Mouse (Mus musculus): ENCODE measurements around the gene Nadk2.

Gene Nadk2

DNA sequence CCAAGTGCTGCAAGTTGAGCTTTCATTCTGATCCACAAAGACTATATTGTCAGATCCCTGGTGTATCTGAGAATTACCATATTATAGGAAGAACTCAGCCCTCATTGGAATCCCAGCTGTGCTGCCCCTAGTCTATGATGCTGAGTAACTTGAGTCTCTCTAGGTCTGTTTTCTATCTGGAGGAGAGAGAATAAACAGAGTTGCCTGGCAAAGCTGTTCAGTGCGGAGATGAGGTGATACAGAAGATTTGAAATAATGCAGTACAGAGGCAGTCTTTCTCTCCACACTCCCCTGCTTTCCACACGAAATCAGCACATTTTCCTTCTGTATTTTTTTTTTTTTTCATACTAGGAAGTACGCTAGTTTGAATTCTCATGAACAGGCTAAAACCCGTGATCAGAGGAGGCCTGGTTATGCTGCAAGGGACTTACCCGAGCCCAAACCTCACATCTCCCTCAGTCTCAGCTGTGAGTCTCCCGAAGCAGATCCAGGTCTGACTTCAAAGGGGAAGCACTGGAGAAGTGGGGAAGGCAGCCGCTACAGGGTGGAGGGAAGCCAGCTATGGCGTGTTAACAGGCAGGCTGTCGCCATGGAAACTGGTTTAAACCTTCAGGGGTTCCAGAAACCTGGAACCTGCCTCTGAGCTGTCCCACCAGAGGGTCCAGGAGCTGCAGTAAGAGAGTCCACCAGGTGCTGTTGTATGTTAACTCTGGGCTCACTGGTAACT is 59.9 kb downstream of the Nadk2 start:
- no peak for DNase-seq (ENCODE audit: low read depth in 2 of 2, low spot score in 2 of 2)

DNA sequence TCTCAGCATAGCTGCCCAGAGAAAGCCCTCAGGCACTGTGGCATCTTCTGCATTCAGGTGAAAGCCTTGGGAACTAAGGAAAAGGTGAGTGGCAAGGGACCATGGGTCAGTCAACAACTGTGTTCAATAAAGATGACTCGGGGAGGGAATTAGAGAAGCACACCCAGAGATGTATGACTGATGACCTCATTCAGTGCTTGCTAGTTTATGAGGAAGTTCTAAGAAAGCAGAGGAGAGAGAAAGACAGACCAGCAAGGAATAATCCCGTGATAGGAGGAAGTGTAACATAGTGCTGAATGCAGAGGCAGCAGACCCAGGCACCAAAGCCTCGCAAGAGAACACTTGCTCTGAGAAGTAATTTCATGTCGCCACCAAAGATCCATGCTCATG is 60.4 kb downstream of the Nadk2 start:
- no peak for DNase-seq (ENCODE audit: low read depth in 2 of 2, low spot score in 2 of 2)

DNA sequence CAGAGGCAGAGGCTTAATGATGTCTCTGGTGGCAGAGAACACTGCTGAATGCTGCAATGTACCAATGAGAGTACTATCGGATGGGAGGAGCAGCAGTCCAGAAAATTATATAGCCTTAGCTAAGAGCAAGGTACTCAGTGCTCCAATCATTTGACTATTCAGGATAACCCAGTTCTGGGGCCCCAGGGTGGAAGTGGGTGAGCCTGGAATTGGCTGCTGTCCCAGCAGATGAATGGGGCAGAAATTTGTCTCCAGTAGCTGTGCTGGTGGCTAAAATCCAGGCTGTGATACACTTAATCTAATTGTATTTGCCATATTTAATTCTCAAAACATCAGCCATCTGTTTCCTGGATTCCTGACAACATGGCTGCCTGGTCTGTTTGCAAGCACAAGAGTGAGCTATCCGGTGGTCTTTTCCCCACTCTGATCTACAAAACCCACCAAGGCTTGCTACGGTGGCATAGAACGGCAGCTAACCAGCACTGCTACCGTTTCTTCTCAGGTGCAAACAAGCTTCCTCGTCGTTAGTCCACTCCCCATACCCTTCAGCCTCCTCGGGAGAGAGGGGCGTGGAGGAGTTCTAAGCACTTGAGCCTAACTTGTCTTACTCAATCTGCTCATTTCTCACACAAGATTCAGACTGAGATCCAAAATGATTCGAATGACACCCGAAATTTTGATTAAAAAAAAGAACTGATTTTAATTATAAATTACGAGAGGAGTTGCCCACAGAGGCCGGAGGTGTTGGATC is 61.8 kb downstream of the Nadk2 start:
- DNase-seq (ENCODE audit: low read depth in 2 of 2, low spot score in 2 of 2) = no peak

DNA sequence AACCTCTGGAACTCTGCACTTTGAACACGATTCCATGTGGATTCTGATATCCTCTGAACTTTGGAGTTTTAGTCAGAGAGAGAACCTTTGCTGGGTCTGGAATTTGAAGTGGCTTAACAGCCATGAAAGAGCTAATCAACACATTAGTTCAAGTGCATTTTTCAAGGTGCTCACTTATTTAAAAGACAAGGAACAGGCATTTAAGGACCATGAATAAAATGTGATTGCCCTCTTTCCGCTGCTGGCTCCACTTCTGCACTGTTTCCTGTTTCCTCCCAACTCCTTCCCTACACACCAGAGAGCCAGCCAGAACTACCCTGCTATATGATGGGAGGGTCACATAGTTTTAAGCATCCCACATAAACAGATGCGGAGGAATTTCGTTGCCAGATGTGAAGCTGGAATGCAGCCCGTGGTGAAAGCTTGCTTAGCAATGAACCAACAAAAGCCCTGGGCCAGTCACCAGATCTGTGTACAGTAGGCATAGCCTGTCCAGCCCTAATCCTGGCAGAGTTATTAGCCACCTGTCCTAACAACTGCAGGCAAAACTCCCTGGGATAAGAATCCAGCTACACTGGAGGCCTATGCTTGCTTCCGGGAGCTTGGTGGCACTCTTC is 63.9 kb downstream of the Nadk2 start:
- no peak for DNase-seq (ENCODE audit: low read depth in 2 of 2, low spot score in 2 of 2)

DNA sequence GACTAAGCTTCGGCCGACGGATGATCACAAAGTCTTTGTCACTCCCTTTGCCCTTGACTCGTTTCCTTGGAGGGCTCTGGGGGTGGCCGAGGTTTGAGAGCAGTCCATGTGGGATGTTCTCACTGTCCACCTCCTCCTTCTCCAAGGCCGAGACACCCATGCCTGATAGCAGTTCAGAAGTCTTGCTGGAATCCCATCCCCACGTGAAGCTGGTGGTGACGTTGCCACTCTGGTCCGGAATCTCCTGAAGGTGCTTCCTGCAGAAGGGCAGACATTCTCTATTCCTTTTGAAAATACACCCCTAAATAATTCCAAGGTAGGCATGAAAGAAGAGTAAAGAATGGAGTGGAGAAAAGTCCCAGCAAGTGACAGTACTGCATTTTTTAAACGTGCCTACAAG is 68.4 kb downstream of the Nadk2 start:
- no peak for DNase-seq (ENCODE audit: low read depth in 2 of 2, low spot score in 2 of 2)

DNA sequence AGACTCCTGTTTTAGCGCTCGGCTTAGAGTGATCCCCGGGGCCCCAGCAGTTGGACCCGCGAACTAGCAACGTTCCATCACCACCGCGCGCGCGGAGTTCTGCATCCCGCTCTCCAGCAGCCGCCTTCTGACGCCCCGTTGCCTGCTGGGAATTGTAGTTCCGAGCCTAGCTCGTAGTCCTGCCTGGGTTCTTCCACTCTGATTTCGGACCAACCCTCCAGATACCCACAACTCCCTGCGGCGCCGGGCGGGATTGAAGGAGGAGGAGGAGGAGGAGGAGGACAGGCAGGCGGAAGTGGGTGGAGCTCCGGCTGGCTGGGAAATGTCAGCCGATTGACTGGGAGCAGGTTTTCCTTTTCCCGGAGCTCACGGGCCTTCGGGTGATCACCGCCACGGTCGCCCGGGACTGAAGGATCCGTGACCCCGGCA is 69.2 kb downstream of the Nadk2 start, which contains the start of gene Lmbrd2:
Gene Lmbrd2 (plus strand): TSS at position 299 of the 429 bp plus-strand sequence.
- peak; percentile 91 for DNase-seq (ENCODE audit: low read depth in 2 of 2, low spot score in 2 of 2)

DNA sequence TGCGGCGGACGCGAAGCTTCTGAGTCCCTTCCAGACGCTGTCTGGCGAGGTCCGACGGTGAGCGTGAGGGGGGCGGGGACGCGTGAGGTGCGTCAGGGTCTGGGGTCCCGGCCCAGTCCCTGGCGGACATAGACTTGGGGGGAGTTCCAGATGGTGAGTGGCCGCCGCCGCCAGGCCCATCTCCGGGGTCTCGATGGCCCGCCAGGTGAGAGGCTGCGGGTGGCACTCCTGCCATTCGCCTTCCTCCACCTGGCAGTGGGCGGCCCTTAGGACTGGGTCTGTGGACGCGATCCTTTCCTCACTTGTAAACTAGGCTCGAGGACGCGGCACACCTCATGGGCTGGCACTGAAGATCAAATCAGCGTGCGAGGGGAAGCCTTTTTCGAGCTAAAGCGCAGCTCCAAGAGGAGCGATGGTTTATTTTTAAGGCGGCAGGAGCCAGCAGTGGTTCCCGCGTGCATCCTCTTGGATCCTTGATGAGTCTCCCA is 69.7 kb downstream of the Nadk2 start:
- peak in 1 of 2 experiments; percentile 34 for DNase-seq (ENCODE audit: low read depth in 2 of 2, low spot score in 2 of 2)

DNA sequence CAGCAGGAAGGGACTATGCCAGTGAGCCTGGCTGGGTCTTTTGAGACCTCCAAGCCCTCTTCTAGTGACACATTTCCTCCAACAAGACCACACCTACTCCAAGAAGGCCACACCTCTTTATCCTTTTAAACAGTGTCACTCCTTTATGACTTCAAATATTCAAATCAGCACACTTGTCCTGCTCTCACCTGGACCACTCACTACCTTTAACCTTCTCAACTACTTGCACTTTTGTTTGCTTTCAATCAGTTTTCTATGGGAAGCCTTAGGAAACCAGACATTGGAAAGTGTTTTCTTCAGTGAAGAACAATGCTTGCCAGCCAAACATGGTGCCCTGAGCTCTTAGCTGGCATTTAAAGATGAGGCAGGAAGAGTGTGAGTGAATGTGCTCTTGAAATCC is 84.3 kb downstream of the Nadk2 start, which contains the start of gene Skp2:
Gene Skp2 (minus strand): TSS at position 101 of the 400 bp plus-strand sequence.
- no peak for DNase-seq (ENCODE audit: low read depth in 2 of 2, low spot score in 2 of 2)

Data from CD8-positive naive resting alpha-beta T cell, adult 2 months (primary cell).